8 mouse cellular contexts compared by ENCODE assay signal in the genomic region with DNA sequence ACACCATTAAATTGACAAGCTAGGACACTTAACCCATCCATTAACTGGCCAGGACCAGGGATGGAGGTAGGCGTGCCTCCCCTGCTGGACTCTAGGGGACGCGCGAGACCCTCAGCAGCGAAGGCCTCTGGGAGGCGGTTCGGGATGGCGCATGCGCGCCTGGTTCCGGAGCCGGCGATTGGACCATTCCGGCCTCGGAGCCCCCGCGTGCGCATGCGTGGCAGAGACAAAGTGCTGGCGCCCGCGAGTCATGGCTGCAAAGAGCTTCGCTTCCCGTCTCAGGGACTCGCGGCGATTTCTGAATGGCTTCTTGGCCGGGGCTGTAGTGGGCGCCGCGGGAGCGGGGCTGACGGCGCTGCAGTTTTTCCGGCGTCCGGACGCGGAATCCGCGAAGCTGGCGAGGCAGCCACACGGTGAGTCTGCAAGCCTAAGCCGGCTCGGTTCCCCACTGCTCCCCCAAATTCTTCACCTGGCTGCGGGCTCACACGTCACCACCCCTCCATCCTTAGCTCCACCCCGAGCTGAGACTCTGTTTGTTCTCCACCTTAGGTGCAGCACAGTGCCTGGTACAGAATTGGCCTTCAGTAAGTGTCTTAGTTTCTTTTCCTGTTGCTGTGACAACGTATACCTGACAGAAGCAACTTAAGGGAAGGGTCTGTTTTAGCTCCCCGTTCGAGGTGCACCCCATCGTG. TPM values are rescaled to one million over a fixed set of nuclear protein-coding genes. Genes with fewer than 3 reads are reported as not detected.
DNase-seq lines count a peak whose midpoint lies in the region; ATAC-seq and TF ChIP-seq lines count a peak whose summit lies in the region.

A gene (plus strand): TSS at position 206 of the 692 bp plus-strand sequence.

- peak within 1 kb of the TSS; percentile 93 for H3K4me2 ChIP-seq in forebrain, embryonic 14.5 days (ENCODE audit: low read length)

- no peaks in the 10 kb centered on the region for H3K4me1 ChIP-seq in ES-Bruce4 (ENCODE audit: control insufficient read depth, insufficient read depth, low read length)
- peaks cover 10% of the 10 kb centered on the region for H3K4me1 ChIP-seq in forebrain, embryonic 14.5 days (ENCODE audit: control insufficient read depth, insufficient read depth, low read length)
- H3K4me1 ChIP-seq in lung, adult 2 months (ENCODE audit: control insufficient read depth, insufficient read depth, low read length): peaks cover 7% of the 10 kb centered on the region; the same call in 1 of the 2 replicates

- H3K4me3 ChIP-seq in ES-Bruce4 (ENCODE audit: low read depth, low read length): peak within 1 kb of the TSS; percentile 95
- peak within 1 kb of the TSS; percentile 81 for H3K4me3 ChIP-seq in forebrain, embryonic 14.5 days (ENCODE audit: low read depth, low read length)
- H3K4me3 ChIP-seq in lung, adult 2 months (replicated peaks; ENCODE audit: extremely low read depth, low read depth, low read length): peak within 1 kb of the TSS; percentile 96

- ATAC-seq in cerebellum, adult (ENCODE audit: insufficient number of reproducible peaks, low FRiP score, low TSS enrichment): peak; percentile 94
- ATAC-seq in forebrain, embryonic 14.5 days: peak; percentile 97
- ATAC-seq in neutrophil, adult 5-6 weeks (ENCODE audit: extremely low read depth, insufficient number of reproducible peaks, low FRiP score, poor library complexity, severe bottlenecking): peak; percentile 66

- WGBS in forebrain, embryonic 14.5 days: under 1% methylated on average over 52 of the region's 52 CpGs
- WGBS in lung, adult 2 months: under 1% methylated on average over 52 of the region's 52 CpGs

- intact Hi-C loops in heart, postnatal 25 days (cut with DNase I): loop anchor here (5.0 kb wide), 1 partner anchor 447 kb away; a partner anchor contains a TSS

- DNase-seq in forebrain, embryonic 14.5 days (ENCODE audit: low spot score): peak; percentile 98
- DNase-seq in heart, postnatal 25 days (ENCODE audit: low spot score): peak; percentile 93
- peak; percentile 98 to 99 for DNase-seq in layer of hippocampus, adult 18-20 months (ENCODE audit: low spot score in 2 of 2)
- peak; percentile 93 for DNase-seq in lung, adult 2 months
- DNase-seq in thymus, adult 18-20 months: peak; percentile 93 to 94

- no peaks in the 10 kb centered on the region for H3K27me3 ChIP-seq in ES-Bruce4 (ENCODE audit: control insufficient read depth, insufficient read depth, low read length, poor library complexity, severe bottlenecking)
- no peaks in the 10 kb centered on the region for H3K27me3 ChIP-seq in forebrain, embryonic 14.5 days (replicated peaks; ENCODE audit: control insufficient read depth, insufficient read depth, low read length)

- no peaks in the 10 kb centered on the region for H3K9me3 ChIP-seq in ES-Bruce4 (replicated peaks; ENCODE audit: control insufficient read depth, insufficient read depth, low read length, poor library complexity, severe bottlenecking)
- H3K9me3 ChIP-seq in forebrain, embryonic 14.5 days (replicated peaks; ENCODE audit: control insufficient read depth, low read length): no peaks in the 10 kb centered on the region

- TF ChIP-seq EP300 in ES-Bruce4 (IDR thresholded peaks at IDR 0.05; ENCODE audit: insufficient read depth, low read depth, low read length): peak; percentile 32; the same call in 1 of the 2 replicates

- TF ChIP-seq CTCF in ES-Bruce4 (IDR thresholded peaks at IDR 0.05; ENCODE audit: low read depth, low read length): peak; percentile 87
- TF ChIP-seq CTCF in lung, adult 2 months (IDR thresholded peaks at IDR 0.05; ENCODE audit: insufficient read depth, low read length): peak; percentile 70

- peak; percentile 72 for TF ChIP-seq POLR2A in ES-Bruce4 (IDR thresholded peaks at IDR 0.05; ENCODE audit: insufficient read depth, low read length)
- TF ChIP-seq POLR2A in lung, adult 2 months (IDR thresholded peaks at IDR 0.05; ENCODE audit: borderline replicate concordance, extremely low read depth, low read depth, low read length): peak; percentile 69; the same call in 1 of the 2 replicates

- peaks cover 15% of the 10 kb centered on the region for H3K36me3 ChIP-seq in ES-Bruce4 (ENCODE audit: control insufficient read depth, insufficient read depth, low read length, poor library complexity, severe bottlenecking)
- H3K36me3 ChIP-seq in forebrain, embryonic 14.5 days (ENCODE audit: control insufficient read depth, insufficient read depth, low read length): peaks cover 42% of the 10 kb centered on the region

- no peak within 1 kb of the TSS for H3K27ac ChIP-seq in ES-Bruce4 (ENCODE audit: insufficient read depth, low read length)
- H3K27ac ChIP-seq in forebrain, embryonic 14.5 days (ENCODE audit: low read depth, low read length): peak within 1 kb of the TSS; percentile 85

- peak within 1 kb of the TSS; percentile 68 for H3K9ac ChIP-seq in ES-Bruce4 (ENCODE audit: low read depth, poor library complexity, severe bottlenecking)
- peak within 1 kb of the TSS; percentile 93 for H3K9ac ChIP-seq in forebrain, embryonic 14.5 days (ENCODE audit: low read length)

RNA-seq across cellular contexts. Expression of the gene that starts here (rescaled TPM):
- polyA plus RNA-seq in ES-Bruce4 (2011; ENCODE audit: insufficient read depth, insufficient read length, low read depth, missing spikeins): 10.5 and 11.0 TPM in 2 replicates
- 54.2 and 64.7 TPM in 2 replicates for polyA plus RNA-seq in forebrain, embryonic 14.5 days (2014; fragmentation: Nextera tagmentation; extraction: Ambion mirVana)
- total RNA-seq in heart, postnatal 25 days (2021): 1 to 10 TPM; 2.4 to 2.5 TPM
- 10 to 100 TPM; 20.2 to 21.4 TPM for total RNA-seq in layer of hippocampus, adult 18-20 months (2021)
- 1.8 and 3.2 TPM in 2 replicates for polyA plus RNA-seq in lung, adult 2 months (2012; rRNA removed)
- total RNA-seq in neutrophil, adult 5-6 weeks (2017): 3.3 and 3.9 TPM in 2 replicates
